Mouse (Mus musculus) urinary bladder, postnatal 36 days (tissue): ENCODE data around the gene Ssbp4.

Experiments used
- DNase-seq, 2 experiments: peaks; one replicate each; pipeline ENCODE4 v3.0.0; 2022; ENCODE audit warnings: low spot score in 2 of 2, mixed read lengths in 1 of 2

Gene Ssbp4

DNA sequence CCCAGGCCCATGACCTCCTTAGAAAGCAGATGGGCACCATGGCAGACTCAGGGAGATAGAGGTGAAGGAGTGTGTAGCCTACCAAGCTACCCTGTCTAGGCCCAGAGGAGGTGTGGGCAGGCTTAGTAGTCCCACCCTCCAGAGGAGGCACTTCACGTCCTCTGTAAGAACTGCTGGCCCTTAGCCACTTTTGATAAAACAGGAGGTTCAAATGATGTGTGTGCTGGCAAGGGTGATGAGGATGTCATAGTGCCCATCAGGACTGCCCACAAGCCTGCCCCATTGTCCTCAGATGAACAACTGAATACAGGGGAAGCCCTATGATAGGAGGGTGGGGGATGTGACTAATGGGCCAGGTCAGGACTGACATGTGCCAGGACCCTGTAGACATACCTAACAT is 55.8 kb downstream of the Ssbp4 start:
- DNase-seq = no peak

DNA sequence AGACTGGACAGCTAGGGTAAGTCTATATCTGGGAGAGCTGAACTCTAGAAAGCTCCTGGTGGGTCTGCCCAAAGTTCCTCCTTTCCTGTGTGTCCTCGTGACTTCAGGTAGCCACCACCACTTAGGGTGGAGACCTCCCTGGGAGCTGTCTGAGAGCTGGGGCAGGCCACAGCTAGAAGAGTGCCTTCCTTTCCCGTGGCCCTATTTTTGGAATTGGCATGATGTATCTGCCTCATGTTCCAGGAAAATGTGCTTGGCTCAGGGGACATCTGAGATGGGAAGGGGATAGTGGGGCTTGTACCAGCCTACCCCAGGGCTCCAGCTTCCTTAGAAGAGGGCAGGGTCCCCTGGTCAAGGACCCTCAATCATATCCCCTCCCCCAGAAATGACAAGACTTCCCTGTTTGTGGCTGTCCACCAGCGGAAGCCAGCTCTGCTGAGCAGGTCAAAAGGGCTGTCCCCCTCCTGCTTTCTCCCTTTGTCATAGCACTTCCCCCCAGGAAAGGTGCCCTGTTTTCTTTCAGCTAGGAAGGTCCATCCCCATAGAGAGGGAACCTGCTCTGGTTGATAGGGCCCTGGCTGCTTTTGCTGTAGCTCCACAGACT is 57.0 kb downstream of the Ssbp4 start:
- no peak for DNase-seq

DNA sequence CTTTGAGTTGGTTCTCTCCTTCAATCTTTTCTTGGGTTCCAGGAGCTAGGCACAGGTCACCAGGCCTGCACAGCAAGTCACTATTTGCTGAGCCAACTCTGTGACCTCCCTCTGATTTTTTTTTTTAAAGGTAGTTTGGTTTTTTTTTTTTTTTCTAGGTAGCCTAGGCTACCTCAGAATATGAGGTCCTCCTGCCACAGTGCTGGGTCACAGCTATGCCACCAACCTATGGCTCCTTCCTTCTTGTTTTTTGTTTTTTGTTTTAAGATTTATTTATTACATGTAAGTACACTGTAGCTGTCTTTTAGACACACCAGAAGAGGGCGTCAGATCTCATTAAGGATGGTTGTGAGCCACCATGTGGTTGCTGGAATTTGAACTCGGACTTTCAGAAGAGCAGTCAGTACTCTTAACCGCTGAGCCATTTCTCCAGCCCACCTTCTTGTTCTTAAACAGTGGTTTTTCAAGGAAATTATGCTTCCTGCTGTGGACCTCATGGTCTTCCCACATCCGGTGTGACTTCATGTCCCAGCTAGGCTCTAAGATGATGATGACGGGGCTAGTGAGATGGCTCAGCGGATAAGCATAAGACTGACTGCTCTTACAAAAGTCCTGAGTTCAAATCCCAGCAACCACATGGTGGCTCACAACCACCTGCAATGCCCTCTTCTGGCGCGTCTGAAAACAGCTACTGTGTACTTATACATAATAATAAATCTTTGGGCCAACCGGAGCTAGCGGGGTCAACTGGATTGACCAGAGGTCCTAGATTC is 59.1 kb downstream of the Ssbp4 start:
- no peak for DNase-seq

DNA sequence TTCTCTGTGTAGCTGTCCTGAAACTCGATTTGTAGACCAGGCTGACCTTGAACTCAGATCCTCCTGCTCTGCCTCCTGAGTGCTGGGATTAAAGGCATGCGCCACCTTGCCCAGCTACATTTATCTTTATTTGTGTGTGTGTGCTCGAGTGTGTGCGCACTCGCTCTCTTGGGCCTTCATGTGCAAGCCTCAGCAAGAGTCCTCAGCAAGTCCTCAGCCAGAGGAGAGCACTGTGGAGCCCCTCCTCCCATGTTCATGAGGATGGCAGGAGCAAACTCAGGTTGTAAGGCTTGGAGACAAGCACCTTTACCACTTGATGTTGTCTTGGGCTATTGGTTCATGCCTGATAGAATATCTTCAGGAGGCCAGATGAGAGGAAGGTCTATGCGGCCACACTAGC is 60.9 kb downstream of the Ssbp4 start:
- no peak for DNase-seq
